Mouse (Mus musculus) brain, embryonic 14.5 days (tissue): ENCODE data around the gene Stard13.

Source experiments
- CTCF ChIP-seq: fragments of 200-500 bp; IDR thresholded peaks from 2 replicates; pipeline ENCODE4 v1.5.1; 2012; ENCODE audit warnings: inconsistent platforms, mild to moderate bottlenecking, moderate library complexity, borderline replicate concordance; ENCODE audit not compliant: insufficient read depth, insufficient read length; ENCODE audit errors: extremely low read depth
- POLR2A ChIP-seq: fragments of 200-500 bp; IDR thresholded peaks from 2 replicates; pipeline ENCODE4 v1.6.1; 2012; ENCODE audit warnings: mild to moderate bottlenecking, inconsistent platforms, borderline replicate concordance; ENCODE audit not compliant: poor library complexity, insufficient read depth, insufficient read length, severe bottlenecking; ENCODE audit errors: extremely low read depth

DNA sequence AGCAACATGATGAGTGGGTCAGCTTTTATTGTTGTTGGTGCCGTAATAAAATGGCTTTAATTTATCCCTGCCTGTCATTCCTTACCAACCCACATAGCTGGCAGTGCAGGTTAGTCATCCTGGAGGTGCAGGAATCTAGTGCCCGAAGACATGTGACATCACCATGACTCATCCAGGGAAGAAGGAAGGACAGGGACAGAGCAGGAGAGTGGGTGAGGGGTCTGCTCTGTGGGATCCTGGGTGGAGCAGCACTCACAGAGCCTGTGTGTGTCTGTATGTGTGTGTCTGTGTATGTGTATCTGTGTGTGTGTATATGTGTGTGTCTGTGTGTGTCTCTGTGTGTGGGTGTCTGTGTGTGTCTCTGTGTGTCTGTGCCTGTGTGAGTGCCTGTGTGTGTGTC lies 237.1 kb downstream of the Stard13 start:
- TF ChIP-seq CTCF (no peak), POLR2A (no peak)
